Mouse (Mus musculus) spleen, postnatal 10 days (tissue): ENCODE measurements around the gene Dusp27.

ENCODE experiments used
- DNase-seq, 2 experiments: peaks; one replicate each; pipeline ENCODE4 v3.0.0; 2021 to 2022; ENCODE audit warnings: low spot score in 2 of 2

Dusp27 gene

DNA sequence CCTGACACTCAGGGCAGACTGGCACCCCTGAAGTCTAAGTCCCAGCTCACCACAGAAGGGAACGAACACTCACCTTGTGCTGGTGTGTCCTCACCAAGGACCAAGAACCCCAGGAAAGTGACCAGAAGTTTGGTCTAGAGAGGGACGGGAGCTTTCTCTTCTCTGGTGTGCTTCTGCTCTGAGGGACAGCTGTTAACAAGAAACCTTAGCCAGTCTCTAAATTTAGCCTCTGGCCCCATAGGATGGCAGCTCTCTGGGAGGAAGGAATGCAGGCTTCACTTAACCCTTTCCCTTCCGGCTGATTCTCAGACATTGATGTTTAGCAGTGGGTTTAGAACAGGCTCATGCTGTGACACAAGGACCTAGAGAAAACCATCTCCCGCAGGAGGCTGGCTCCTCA lies at the start of gene Dusp27:
TSS of gene Dusp27 (minus strand) at position 204 of the 400 bp plus-strand sequence.
- no peak for DNase-seq

GRCm38 (mm10) chr1:166173621-166174020 lies 45.9 kb upstream of the Dusp27 start:
- no peak for DNase-seq

GRCm38 (mm10) chr1:166172992-166173391 lies 45.3 kb upstream of the Dusp27 start:
- DNase-seq, result no peak

GRCm38 (mm10) chr1:166170852-166171251 lies 43.1 kb upstream of the Dusp27 start:
- DNase-seq, result no peak

- DNase-seq, result no peak
These were observed 42.0 kb upstream of the Dusp27 start for GRCm38 (mm10) chr1:166169713-166170112.

- no peak for DNase-seq
These were observed 40.3 kb upstream of the Dusp27 start for GRCm38 (mm10) chr1:166168017-166168416.

GRCm38 (mm10) chr1:166167405-166167804 lies 39.7 kb upstream of the Dusp27 start:
- no peak for DNase-seq

DNA sequence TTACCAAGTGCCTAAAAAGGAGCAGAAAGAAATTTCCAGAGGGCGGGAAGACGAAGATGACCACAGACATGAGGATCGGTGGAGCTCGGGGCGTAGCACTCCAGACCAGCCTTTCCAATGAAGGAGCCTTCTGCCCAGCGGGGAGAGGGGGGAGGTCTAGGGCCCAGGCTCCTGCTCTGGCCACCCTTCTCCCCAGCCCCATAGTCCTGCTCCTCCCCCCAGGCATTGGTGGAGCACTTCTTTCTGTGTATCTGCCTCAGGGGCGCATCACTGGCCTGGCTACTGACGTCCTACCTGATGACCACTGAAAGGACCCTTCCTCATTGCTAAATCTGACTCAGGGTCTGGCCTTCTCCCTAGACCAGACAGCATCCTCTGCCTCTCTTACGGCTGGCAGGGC lies 37.4 kb upstream of the Dusp27 start:
- no peak for DNase-seq

GRCm38 (mm10) chr1:166164580-166164979 lies 36.9 kb upstream of the Dusp27 start:
- DNase-seq, result no peak

DNA sequence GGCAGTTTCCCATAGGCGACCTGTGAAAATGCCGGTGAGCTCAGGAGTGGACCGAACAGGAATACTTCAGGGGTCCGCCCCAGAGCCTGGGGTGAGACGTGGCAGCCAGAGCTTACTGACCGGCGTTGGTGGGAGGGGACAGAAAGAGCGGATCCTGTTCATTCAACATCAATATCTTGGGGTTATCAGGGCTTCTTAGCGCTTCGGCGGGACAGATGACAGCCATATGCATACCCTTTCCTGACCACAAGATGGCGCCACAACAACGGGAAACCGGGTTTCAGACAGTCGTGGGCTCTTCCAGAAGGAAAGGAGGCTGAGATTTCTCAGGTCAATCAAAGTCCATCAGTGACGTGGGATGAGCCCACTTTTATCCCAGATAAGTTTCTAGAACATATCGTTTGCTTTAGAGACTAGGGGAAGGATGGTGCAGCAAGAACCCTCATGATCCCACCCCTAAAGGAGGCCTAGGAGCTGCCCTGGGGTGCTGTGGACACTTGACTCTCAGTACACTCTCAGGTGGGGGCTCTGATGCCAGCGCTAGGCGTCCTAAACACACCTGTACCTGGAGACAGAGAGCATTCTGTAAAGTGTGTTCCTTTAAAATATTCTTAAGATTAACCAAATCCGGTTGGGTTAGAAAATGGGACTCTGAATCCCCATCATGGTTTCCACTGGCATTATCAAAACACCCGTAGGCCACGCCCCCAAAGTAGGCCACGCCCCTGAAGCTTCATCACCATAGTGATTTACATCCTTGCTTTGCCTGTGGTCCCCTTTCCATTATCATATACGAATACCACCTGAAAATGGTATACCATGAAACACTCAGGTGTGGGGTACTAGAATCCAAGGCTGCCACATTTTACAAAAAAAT lies 33.1 kb upstream of the Dusp27 start:
- peak; percentile 32 to 72 for DNase-seq

DNA sequence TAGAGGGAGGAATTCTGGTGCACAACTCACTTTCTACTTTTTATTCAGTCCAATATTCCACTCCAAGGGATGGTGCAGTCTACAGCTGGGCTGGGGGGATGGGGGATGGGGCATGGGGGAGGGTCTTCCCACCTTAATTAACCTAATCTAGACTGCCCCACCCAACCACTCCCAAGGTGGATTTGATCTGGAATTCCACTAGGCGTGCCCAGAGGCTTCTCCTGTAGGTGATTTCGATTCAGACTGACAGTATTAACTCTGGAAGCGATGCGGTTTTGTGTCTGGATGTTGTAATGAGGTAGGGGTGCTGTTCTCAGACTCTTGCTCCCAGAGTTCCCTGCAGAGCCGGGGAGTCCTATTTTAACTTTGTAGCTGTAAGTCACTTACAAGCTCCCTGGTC lies 32.4 kb upstream of the Dusp27 start:
- no peak for DNase-seq

- no peak for DNase-seq
These were observed 30.9 kb upstream of the Dusp27 start for GRCm38 (mm10) chr1:166158664-166159063.

DNA sequence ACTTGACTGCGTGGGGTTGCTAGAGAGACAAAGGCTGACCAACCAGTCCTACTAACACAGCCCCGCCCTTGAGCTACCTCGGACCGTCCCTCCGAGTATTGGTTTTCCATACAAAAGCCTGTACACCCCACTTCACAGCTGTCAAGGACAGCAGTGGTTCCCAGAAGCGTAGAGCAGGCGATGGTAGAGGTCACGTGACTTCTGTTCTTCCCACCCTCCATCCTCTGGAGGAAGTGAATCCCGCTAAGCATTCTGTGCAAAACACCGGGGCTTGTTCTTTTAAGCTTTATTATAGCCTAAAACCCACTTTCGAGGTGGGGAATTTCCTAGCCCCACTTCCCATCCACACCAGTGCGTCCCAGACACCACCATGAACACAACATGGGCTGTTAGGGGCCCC lies 30.0 kb upstream of the Dusp27 start:
- DNase-seq, result no peak

- no peak for DNase-seq
These were observed 27.4 kb upstream of the Dusp27 start for GRCm38 (mm10) chr1:166155113-166155494.

GRCm38 (mm10) chr1:166154162-166155112 lies 26.7 kb upstream of the Dusp27 start:
- DNase-seq, result peak; percentile 71 to 85

GRCm38 (mm10) chr1:166153351-166154120 lies 25.8 kb upstream of the Dusp27 start:
- peak; percentile 83 to 92 for DNase-seq

- DNase-seq, result no peak
These were observed 24.3 kb upstream of the Dusp27 start for GRCm38 (mm10) chr1:166152034-166152433.

DNA sequence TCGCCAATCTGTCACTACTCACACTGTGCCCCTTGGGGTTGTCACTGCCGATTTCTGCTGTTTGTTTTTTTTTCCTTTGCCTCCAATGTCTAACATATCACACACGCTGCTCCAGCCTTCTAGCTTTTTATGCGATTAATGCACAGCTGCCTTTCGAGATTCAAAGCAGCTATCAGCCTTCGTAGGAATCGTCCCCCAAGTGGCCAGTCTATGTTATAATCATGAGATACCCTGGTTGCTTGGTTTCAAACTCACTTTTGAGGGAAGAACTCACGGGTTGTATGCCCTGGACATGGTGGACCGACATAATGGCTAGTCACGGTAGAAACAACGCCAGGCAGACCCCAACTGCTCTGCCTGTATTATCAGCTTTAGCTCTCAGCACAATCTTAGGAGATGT lies 23.6 kb upstream of the Dusp27 start:
- no peak for DNase-seq

GRCm38 (mm10) chr1:166150035-166150434 lies 22.3 kb upstream of the Dusp27 start:
- DNase-seq, result no peak

- no peak for DNase-seq
These were observed 21.7 kb upstream of the Dusp27 start for GRCm38 (mm10) chr1:166149441-166149840.

DNA sequence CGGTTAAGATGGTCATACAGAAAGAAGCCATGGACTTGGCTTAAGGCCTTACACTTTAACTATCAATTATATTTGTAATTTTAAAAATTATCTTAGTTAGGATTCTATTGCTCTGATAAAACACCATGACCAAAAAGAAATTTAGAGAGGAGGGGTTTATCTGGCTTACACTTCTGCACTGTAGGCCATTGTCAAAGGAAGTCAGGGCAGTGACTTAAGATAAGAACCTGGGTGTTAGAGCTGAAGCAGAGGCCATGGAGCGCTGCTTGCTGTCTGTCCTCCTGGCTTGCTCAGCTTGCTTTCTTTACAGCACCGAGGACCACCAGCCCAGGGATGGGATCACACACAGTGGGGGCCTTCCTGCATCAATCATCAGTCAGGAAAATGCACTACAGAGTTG lies 19.9 kb upstream of the Dusp27 start:
- DNase-seq, result no peak

DNA sequence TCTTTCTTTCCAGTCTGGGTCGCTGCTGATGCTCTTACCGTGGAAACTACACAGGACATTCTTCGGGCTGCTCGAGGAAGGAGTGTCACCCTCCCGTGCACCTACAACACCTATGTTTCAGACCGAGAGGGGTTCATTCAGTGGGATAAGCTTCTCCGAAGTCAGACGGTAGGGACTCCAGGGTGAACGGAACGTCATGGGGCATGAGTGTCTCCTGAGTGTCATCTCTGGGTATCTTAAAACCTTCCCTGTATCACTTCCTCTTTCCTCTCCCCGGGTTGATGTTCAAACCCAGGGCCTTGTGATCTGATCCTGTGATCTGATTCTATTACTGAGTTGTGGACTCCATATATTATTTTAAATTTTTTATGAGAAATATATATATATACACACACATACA lies 18.9 kb upstream of the Dusp27 start:
- DNase-seq, result no peak
